Mouse (Mus musculus): Measurements from ENCODE around the gene Slc39a11. TPM values are rescaled to one million over a fixed set of nuclear protein-coding genes. Genes with fewer than 3 reads are reported as not detected.

The Slc39a11 gene
- polyA plus RNA-seq, 1 experiment, result 14.7 TPM

- Histone ChIP-seq H3K27ac (ENCODE audit: control insufficient read depth, insufficient read depth, low read depth, low read length, poor library complexity) (no peak overlapping the region), H3K4me1 (ENCODE audit: control insufficient read depth, insufficient read depth, low read length) (peaks cover 3% of the 10 kb centered on the region; the same call in 1 of the 2 replicates), H3K4me3 (replicated peaks; ENCODE audit: control insufficient read depth, low read depth, low read length) (no peak overlapping the region)
- TF ChIP-seq POLR2A (IDR thresholded peaks at IDR 0.05; ENCODE audit: borderline replicate concordance, control insufficient read depth, low read depth, low read length) (no peak), CTCF (IDR thresholded peaks at IDR 0.05; ENCODE audit: control insufficient read depth, insufficient read depth, low read length) (no peak)
- WGBS, result 93% methylated on average over 2 of the region's 2 CpGs
Observed at GRCm38 (mm10) chr11:113677378-113677777, 27.5 kb upstream of the Slc39a11 start.

GRCm38 (mm10) chr11:113676847-113677246, 27.0 kb upstream of the Slc39a11 start:
- Histone ChIP-seq H3K4me3 (replicated peaks; ENCODE audit: control insufficient read depth, low read depth, low read length) (no peak overlapping the region), H3K4me1 (ENCODE audit: control insufficient read depth, insufficient read depth, low read length) (peaks cover 3% of the 10 kb centered on the region; the same call in 1 of the 2 replicates), H3K27ac (ENCODE audit: control insufficient read depth, insufficient read depth, low read depth, low read length, poor library complexity) (no peak overlapping the region)
- 78% methylated on average over 2 of the region's 2 CpGs for WGBS
- TF ChIP-seq CTCF (IDR thresholded peaks at IDR 0.05; ENCODE audit: control insufficient read depth, insufficient read depth, low read length) (no peak), POLR2A (IDR thresholded peaks at IDR 0.05; ENCODE audit: borderline replicate concordance, control insufficient read depth, low read depth, low read length) (no peak)

GRCm38 (mm10) chr11:113674595-113674994, 24.7 kb upstream of the Slc39a11 start:
- no peak for TF ChIP-seq CTCF (IDR thresholded peaks at IDR 0.05; ENCODE audit: control insufficient read depth, insufficient read depth, low read length)
- TF ChIP-seq POLR2A (IDR thresholded peaks at IDR 0.05; ENCODE audit: borderline replicate concordance, control insufficient read depth, low read depth, low read length), result no peak
- no peak overlapping the region for H3K4me3 ChIP-seq (replicated peaks; ENCODE audit: control insufficient read depth, low read depth, low read length)
- H3K4me1 ChIP-seq (ENCODE audit: control insufficient read depth, insufficient read depth, low read length), result peaks cover 4% of the 10 kb centered on the region; the same call in 1 of the 2 replicates
- WGBS, result 92% methylated on average over 5 of the region's 5 CpGs
- no peak overlapping the region for H3K27ac ChIP-seq (ENCODE audit: control insufficient read depth, insufficient read depth, low read depth, low read length, poor library complexity)

- Histone ChIP-seq H3K4me1 (ENCODE audit: control insufficient read depth, insufficient read depth, low read length) (peaks cover 6% of the 10 kb centered on the region), H3K27ac (ENCODE audit: control insufficient read depth, insufficient read depth, low read depth, low read length, poor library complexity) (no peak overlapping the region), H3K4me3 (replicated peaks; ENCODE audit: control insufficient read depth, low read depth, low read length) (no peak overlapping the region)
- no peak for TF ChIP-seq CTCF (IDR thresholded peaks at IDR 0.05; ENCODE audit: control insufficient read depth, insufficient read depth, low read length)
- TF ChIP-seq POLR2A (IDR thresholded peaks at IDR 0.05; ENCODE audit: borderline replicate concordance, control insufficient read depth, low read depth, low read length), result no peak
- 93% methylated on average over 4 of the region's 4 CpGs for WGBS
Observed at GRCm38 (mm10) chr11:113673614-113674013, 23.7 kb upstream of the Slc39a11 start.

- peaks cover 5% of the 10 kb centered on the region for H3K4me1 ChIP-seq (ENCODE audit: control insufficient read depth, insufficient read depth, low read length)
- H3K27ac ChIP-seq (ENCODE audit: control insufficient read depth, insufficient read depth, low read depth, low read length, poor library complexity), result no peak overlapping the region
- WGBS, result 62% methylated on average over 4 of the region's 4 CpGs
- H3K4me3 ChIP-seq (replicated peaks; ENCODE audit: control insufficient read depth, low read depth, low read length), result no peak overlapping the region
- TF ChIP-seq CTCF (IDR thresholded peaks at IDR 0.05; ENCODE audit: control insufficient read depth, insufficient read depth, low read length) (no peak), POLR2A (IDR thresholded peaks at IDR 0.05; ENCODE audit: borderline replicate concordance, control insufficient read depth, low read depth, low read length) (no peak)
Observed at GRCm38 (mm10) chr11:113669711-113670110, 19.8 kb upstream of the Slc39a11 start.

GRCm38 (mm10) chr11:113668857-113669256, 19.0 kb upstream of the Slc39a11 start:
- TF ChIP-seq CTCF (IDR thresholded peaks at IDR 0.05; ENCODE audit: control insufficient read depth, insufficient read depth, low read length) (no peak), POLR2A (IDR thresholded peaks at IDR 0.05; ENCODE audit: borderline replicate concordance, control insufficient read depth, low read depth, low read length) (no peak)
- no peak overlapping the region for H3K27ac ChIP-seq (ENCODE audit: control insufficient read depth, insufficient read depth, low read depth, low read length, poor library complexity)
- H3K4me3 ChIP-seq (replicated peaks; ENCODE audit: control insufficient read depth, low read depth, low read length), result no peak overlapping the region
- 33% methylated on average over 5 of the region's 5 CpGs for WGBS
- peaks cover 5% of the 10 kb centered on the region for H3K4me1 ChIP-seq (ENCODE audit: control insufficient read depth, insufficient read depth, low read length)

- TF ChIP-seq POLR2A (IDR thresholded peaks at IDR 0.05; ENCODE audit: borderline replicate concordance, control insufficient read depth, low read depth, low read length) (no peak), CTCF (IDR thresholded peaks at IDR 0.05; ENCODE audit: control insufficient read depth, insufficient read depth, low read length) (no peak)
- Histone ChIP-seq H3K4me1 (ENCODE audit: control insufficient read depth, insufficient read depth, low read length) (peaks cover 5% of the 10 kb centered on the region), H3K27ac (ENCODE audit: control insufficient read depth, insufficient read depth, low read depth, low read length, poor library complexity) (no peak overlapping the region; the same call in 1 of the 2 replicates), H3K4me3 (replicated peaks; ENCODE audit: control insufficient read depth, low read depth, low read length) (no peak overlapping the region)
- WGBS, result 81% methylated on average over 4 of the region's 4 CpGs
Observed at GRCm38 (mm10) chr11:113667704-113668103, 17.8 kb upstream of the Slc39a11 start.

- 85% methylated on average over 2 of the region's 2 CpGs for WGBS
- TF ChIP-seq CTCF (IDR thresholded peaks at IDR 0.05; ENCODE audit: control insufficient read depth, insufficient read depth, low read length) (no peak), POLR2A (IDR thresholded peaks at IDR 0.05; ENCODE audit: borderline replicate concordance, control insufficient read depth, low read depth, low read length) (no peak)
- H3K4me3 ChIP-seq (replicated peaks; ENCODE audit: control insufficient read depth, low read depth, low read length), result no peak overlapping the region
- no peak overlapping the region for H3K27ac ChIP-seq (ENCODE audit: control insufficient read depth, insufficient read depth, low read depth, low read length, poor library complexity)
- H3K4me1 ChIP-seq (ENCODE audit: control insufficient read depth, insufficient read depth, low read length), result peaks cover 5% of the 10 kb centered on the region
Observed at GRCm38 (mm10) chr11:113667122-113667521, 17.2 kb upstream of the Slc39a11 start.

GRCm38 (mm10) chr11:113666648-113667047, 16.8 kb upstream of the Slc39a11 start:
- 27% methylated on average over 10 of the region's 10 CpGs for WGBS
- H3K27ac ChIP-seq (ENCODE audit: control insufficient read depth, insufficient read depth, low read depth, low read length, poor library complexity), result no peak overlapping the region

More at GRCm38 (mm10) chr11:113666648-113667047, 16.8 kb upstream of the Slc39a11 start:
- no peak overlapping the region for H3K4me3 ChIP-seq (replicated peaks; ENCODE audit: control insufficient read depth, low read depth, low read length)
- H3K4me1 ChIP-seq (ENCODE audit: control insufficient read depth, insufficient read depth, low read length), result peaks cover 5% of the 10 kb centered on the region
- TF ChIP-seq POLR2A (IDR thresholded peaks at IDR 0.05; ENCODE audit: borderline replicate concordance, control insufficient read depth, low read depth, low read length), result no peak
